ENCODE assay signal across 8 mouse cellular contexts in genomic region chr15:89147024-89147423, GRCm38 (mm10). TPM values are rescaled to one million over a fixed set of nuclear protein-coding genes. Genes with fewer than 3 reads are reported as not detected.
A peak's percentile ranks its signal among the peaks of the same experiment; 100 is the strongest.
DNase-seq lines count a peak whose midpoint lies in the region; ATAC-seq and TF ChIP-seq lines count a peak whose summit lies in the region.

No protein-coding gene starts in this region.

- ATAC-seq in cerebellum, adult (ENCODE audit: insufficient number of reproducible peaks, low FRiP score, low TSS enrichment) = no peak
- ATAC-seq in embryonic facial prominence, embryonic 13.5 days (ENCODE audit: insufficient number of reproducible peaks, insufficient read depth, low FRiP score, low TSS enrichment, low read depth) = no peak
- ATAC-seq in inflammation-experienced regulatory T-cells, adult 6 months = peak; percentile 66
- no peak for ATAC-seq in stomach, embryonic 14.5 days (ENCODE audit: insufficient number of reproducible peaks, insufficient read depth, low FRiP score, low read depth)

- peak overlapping the region; percentile 59 for H3K4me3 ChIP-seq in cerebellum, adult 2 months (replicated peaks; ENCODE audit: insufficient read depth, low read depth, low read length)
- H3K4me3 ChIP-seq in embryonic facial prominence, embryonic 13.5 days = peak overlapping the region; percentile 33
- peak overlapping the region; percentile 17 for H3K4me3 ChIP-seq in stomach, embryonic 14.5 days (ENCODE audit: low read depth, low read length)

- DNase-seq in cerebellum, adult 2 months = peak; percentile 68 to 69
- DNase-seq in CD4-positive helper T cell, adult 2 months (ENCODE audit: low read depth, low spot score) = peak; percentile 91
- peak; percentile 41 for DNase-seq in lung, postnatal 14 days
- DNase-seq in adrenal gland, postnatal 4 days (ENCODE audit: low spot score in 2 of 2) = no peak

- peaks cover 21% of the 10 kb centered on the region for H3K4me1 ChIP-seq in cerebellum, adult 2 months (ENCODE audit: control insufficient read depth, insufficient read depth, low read length)
- peaks cover 37% of the 10 kb centered on the region for H3K4me1 ChIP-seq in embryonic facial prominence, embryonic 13.5 days
- peaks cover 17% of the 10 kb centered on the region for H3K4me1 ChIP-seq in stomach, embryonic 14.5 days (ENCODE audit: control insufficient read depth, insufficient read depth, low read length)

- peak overlapping the region; percentile 58 for H3K9ac ChIP-seq in embryonic facial prominence, embryonic 13.5 days
- H3K9ac ChIP-seq in stomach, embryonic 14.5 days (replicated peaks; ENCODE audit: low read depth, low read length) = no peak overlapping the region

- no peak for TF ChIP-seq POLR2A in cerebellum, adult 2 months (IDR thresholded peaks at IDR 0.05; ENCODE audit: borderline replicate concordance, insufficient read depth, low read length)

- H3K27ac ChIP-seq in cerebellum, adult 2 months (ENCODE audit: insufficient read depth, low read length) = peak overlapping the region; percentile 30
- H3K27ac ChIP-seq in embryonic facial prominence, embryonic 13.5 days = no peak overlapping the region
- H3K27ac ChIP-seq in stomach, embryonic 14.5 days (ENCODE audit: low read length) = no peak overlapping the region

- WGBS in cerebellum, adult 2 months = 11% methylated on average over 16 of the region's 16 CpGs
- 8% methylated on average over 16 of the region's 16 CpGs for WGBS in embryonic facial prominence, embryonic 13.5 days
- 10% methylated on average over 15 of the region's 16 CpGs for WGBS in stomach, embryonic 14.5 days

- no peaks in the 10 kb centered on the region for H3K27me3 ChIP-seq in cerebellum, adult 2 months (ENCODE audit: control insufficient read depth, insufficient read depth, low read length)
- peaks cover 63% of the 10 kb centered on the region for H3K27me3 ChIP-seq in embryonic facial prominence, embryonic 13.5 days
- peaks cover 13% of the 10 kb centered on the region for H3K27me3 ChIP-seq in stomach, embryonic 14.5 days (ENCODE audit: control insufficient read depth, insufficient read depth, low read length)

- no peaks in the 10 kb centered on the region for H3K36me3 ChIP-seq in embryonic facial prominence, embryonic 13.5 days
- no peaks in the 10 kb centered on the region for H3K36me3 ChIP-seq in stomach, embryonic 14.5 days (ENCODE audit: control insufficient read depth, insufficient read depth, low read length)

- H3K9me3 ChIP-seq in embryonic facial prominence, embryonic 13.5 days = no peaks in the 10 kb centered on the region
- no peaks in the 10 kb centered on the region for H3K9me3 ChIP-seq in stomach, embryonic 14.5 days (ENCODE audit: control insufficient read depth, low read depth, low read length)

- H3K4me2 ChIP-seq in embryonic facial prominence, embryonic 13.5 days = peak overlapping the region; percentile 94
- peak overlapping the region; percentile 36 for H3K4me2 ChIP-seq in stomach, embryonic 14.5 days (replicated peaks; ENCODE audit: low read depth, low read length)

- TF ChIP-seq CTCF in cerebellum, adult 2 months (IDR thresholded peaks at IDR 0.05; ENCODE audit: borderline replicate concordance, insufficient read depth, low read depth, low read length) = no peak

RNA-seq across cellular contexts. Expression of gene Mapk11, which starts 2.4 kb away (rescaled TPM):
- polyA plus RNA-seq in cerebellum, adult 2 months (2012; rRNA removed) = 58.1 and 64.1 TPM in 2 replicates
- 13.3 and 13.5 TPM in 2 replicates for polyA plus RNA-seq in embryonic facial prominence, embryonic 13.5 days (2015; fragmentation: Nextera tagmentation; extraction: Ambion mirVana)
- polyA plus RNA-seq in inflammation-experienced regulatory T-cells, adult 6 months (2017; shearing (Covaris generic)) = 10 to 100 TPM in 2 of 3 experiments, 1 to 10 TPM in 1; 8.2 to 23.6 (median 21.4) TPM
- 6.5 and 7.9 TPM in 2 replicates for polyA plus RNA-seq in stomach, embryonic 14.5 days (2014; fragmentation: Nextera tagmentation; extraction: Ambion mirVana)
- 1 to 10 TPM; 6.9 to 8.6 TPM for total RNA-seq in adrenal gland, postnatal 4 days (2021)

RNA-seq across cellular contexts. Expression of gene Mapk12, which starts 6.5 kb away (rescaled TPM):
- 112 and 128 TPM in 2 replicates for polyA plus RNA-seq in cerebellum, adult 2 months (2012; rRNA removed)
- polyA plus RNA-seq in embryonic facial prominence, embryonic 13.5 days (2015; fragmentation: Nextera tagmentation; extraction: Ambion mirVana) = 4.6 and 4.7 TPM in 2 replicates
- 1 to 10 TPM in 2 of 3 experiments, under 1 TPM in 1; 0.50 to 3.6 (median 2.8) TPM for polyA plus RNA-seq in inflammation-experienced regulatory T-cells, adult 6 months (2017; shearing (Covaris generic))
- polyA plus RNA-seq in stomach, embryonic 14.5 days (2014; fragmentation: Nextera tagmentation; extraction: Ambion mirVana) = 4.4 and 5.2 TPM in 2 replicates
- total RNA-seq in adrenal gland, postnatal 4 days (2021) = 10 to 100 TPM; 13.9 to 16.2 TPM

RNA-seq across cellular contexts. Expression of gene Hdac10, which starts 18.5 kb away (rescaled TPM):
- polyA plus RNA-seq in cerebellum, adult 2 months (2012; rRNA removed) = 31.4 and 36.3 TPM in 2 replicates
- polyA plus RNA-seq in embryonic facial prominence, embryonic 13.5 days (2015; fragmentation: Nextera tagmentation; extraction: Ambion mirVana) = 19.5 and 19.6 TPM in 2 replicates
- 10 to 100 TPM in 2 of 3 experiments, 1 to 10 TPM in 1; 8.6 to 29.8 (median 25.6) TPM for polyA plus RNA-seq in inflammation-experienced regulatory T-cells, adult 6 months (2017; shearing (Covaris generic))
- 15.0 and 19.6 TPM in 2 replicates for polyA plus RNA-seq in stomach, embryonic 14.5 days (2014; fragmentation: Nextera tagmentation; extraction: Ambion mirVana)
- total RNA-seq in adrenal gland, postnatal 4 days (2021) = 10 to 100 TPM; 19.8 TPM

RNA-seq across cellular contexts. Expression of gene Tubgcp6, which starts 24.1 kb away (rescaled TPM):
- polyA plus RNA-seq in cerebellum, adult 2 months (2012; rRNA removed) = 77.4 and 82.1 TPM in 2 replicates
- 17.0 and 18.0 TPM in 2 replicates for polyA plus RNA-seq in embryonic facial prominence, embryonic 13.5 days (2015; fragmentation: Nextera tagmentation; extraction: Ambion mirVana)
- polyA plus RNA-seq in inflammation-experienced regulatory T-cells, adult 6 months (2017; shearing (Covaris generic)) = 10 to 100 TPM; 12.2 to 17.7 (median 17.1) TPM
- 17.2 and 20.7 TPM in 2 replicates for polyA plus RNA-seq in stomach, embryonic 14.5 days (2014; fragmentation: Nextera tagmentation; extraction: Ambion mirVana)
- 10 to 100 TPM; 20.1 to 24.8 TPM for total RNA-seq in adrenal gland, postnatal 4 days (2021)

RNA-seq across cellular contexts. Expression of gene Plxnb2, which starts 33.6 kb away (rescaled TPM):
- 127 and 141 TPM in 2 replicates for polyA plus RNA-seq in cerebellum, adult 2 months (2012; rRNA removed)
- polyA plus RNA-seq in embryonic facial prominence, embryonic 13.5 days (2015; fragmentation: Nextera tagmentation; extraction: Ambion mirVana) = 130 and 157 TPM in 2 replicates
- 1 to 10 TPM; 1.0 to 3.7 (median 1.7) TPM for polyA plus RNA-seq in inflammation-experienced regulatory T-cells, adult 6 months (2017; shearing (Covaris generic))
- 146 and 147 TPM in 2 replicates for polyA plus RNA-seq in stomach, embryonic 14.5 days (2014; fragmentation: Nextera tagmentation; extraction: Ambion mirVana)
- 100 to 1,000 TPM; 167 to 207 TPM for total RNA-seq in adrenal gland, postnatal 4 days (2021)

Comparison
In these comparisons a context has a peak if more than half of its experiments do, and no peak if none do; other contexts are left out.
1. DNase-seq: peak in cerebellum, adult 2 months (2 of 2), CD4-positive helper T cell, adult 2 months (single experiment) and lung, postnatal 14 days (single experiment); none in adrenal gland, postnatal 4 days (0 of 2).
2. RNA of gene Mapk12, which starts 6.5 kb away (polyA plus RNA-seq): 112 to 128 TPM in cerebellum, adult 2 months; 4.6 to 4.7 TPM in embryonic facial prominence, embryonic 13.5 days, 4.4 to 5.2 TPM in stomach, embryonic 14.5 days and 0.50 to 3.6 TPM in inflammation-experienced regulatory T-cells, adult 6 months; every median in the first group is over 10 times any median in the second.
3. Peak in every context shown above with its lines, with median percentiles within 50 percentile points of each other: H3K4me3 ChIP-seq.